Mouse (Mus musculus) sigmoid colon, adult 10 weeks (tissue): ENCODE results near the gene Nudt11. TPM values are rescaled to one million over a fixed set of nuclear protein-coding genes. Genes with fewer than 3 reads are reported as not detected.

Source experiments
- polyA plus RNA-seq: library from polyadenylated mRNA; stranded (reverse); fragments of 350-450 nt; fragmentation: Illumina TruSeq; extraction: RNeasy Lipid Tissue Mini Kit (QIAGEN cat#74804); gene quantifications from one replicate; pipeline ENCODE4 v1.2.3, GENCODE M21; 2014; ENCODE audit warnings: low read depth, low replicate concordance

Gene Nudt11
- 3.0 TPM for polyA plus RNA-seq

DNA sequence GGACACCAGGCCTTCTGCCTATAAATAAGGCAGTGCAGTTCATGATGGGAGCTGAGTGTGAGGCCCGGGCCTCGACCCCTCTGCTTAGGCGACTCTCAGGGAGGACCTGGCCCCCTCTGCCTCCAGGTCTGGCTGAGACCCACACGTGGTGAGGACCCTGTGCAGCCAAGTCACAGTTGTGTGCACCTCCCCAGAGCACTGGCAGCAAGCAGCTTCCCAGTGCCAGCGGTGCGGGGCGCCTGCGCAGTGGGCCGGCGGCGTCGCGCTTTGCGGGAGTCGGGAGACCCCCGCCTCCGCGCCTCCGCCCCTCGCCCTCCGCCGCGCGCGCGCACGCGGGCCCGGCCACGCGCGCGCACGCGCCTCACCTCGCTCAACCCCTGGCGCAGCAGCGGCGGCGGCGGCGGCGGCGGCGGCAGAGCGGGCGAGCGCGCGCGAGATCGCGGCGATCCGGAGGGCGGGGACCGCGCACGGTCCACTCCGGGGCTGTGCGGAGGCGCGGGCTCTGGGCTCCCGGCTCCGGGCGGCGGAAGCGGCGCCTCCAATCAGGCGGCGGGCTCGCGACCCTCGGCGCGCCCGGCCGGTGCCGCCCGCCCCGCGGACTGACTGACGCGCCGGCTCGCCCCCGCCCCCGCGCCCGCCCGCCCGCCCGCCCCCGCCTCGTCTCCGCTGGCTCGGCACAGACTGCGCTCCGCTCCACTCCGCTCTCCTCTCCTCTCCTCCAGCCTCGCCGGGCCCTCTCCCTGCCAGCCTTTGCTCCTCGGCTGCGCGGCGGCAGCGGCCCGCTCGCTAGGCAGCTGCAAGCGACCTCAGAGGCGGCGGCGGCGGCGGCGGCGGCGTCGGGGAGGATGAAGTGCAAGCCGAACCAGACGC, at the start of gene Nudt11:
Gene Nudt11, plus strand, starts transcription at position 388 of the 870 bp plus-strand sequence.

DNA sequence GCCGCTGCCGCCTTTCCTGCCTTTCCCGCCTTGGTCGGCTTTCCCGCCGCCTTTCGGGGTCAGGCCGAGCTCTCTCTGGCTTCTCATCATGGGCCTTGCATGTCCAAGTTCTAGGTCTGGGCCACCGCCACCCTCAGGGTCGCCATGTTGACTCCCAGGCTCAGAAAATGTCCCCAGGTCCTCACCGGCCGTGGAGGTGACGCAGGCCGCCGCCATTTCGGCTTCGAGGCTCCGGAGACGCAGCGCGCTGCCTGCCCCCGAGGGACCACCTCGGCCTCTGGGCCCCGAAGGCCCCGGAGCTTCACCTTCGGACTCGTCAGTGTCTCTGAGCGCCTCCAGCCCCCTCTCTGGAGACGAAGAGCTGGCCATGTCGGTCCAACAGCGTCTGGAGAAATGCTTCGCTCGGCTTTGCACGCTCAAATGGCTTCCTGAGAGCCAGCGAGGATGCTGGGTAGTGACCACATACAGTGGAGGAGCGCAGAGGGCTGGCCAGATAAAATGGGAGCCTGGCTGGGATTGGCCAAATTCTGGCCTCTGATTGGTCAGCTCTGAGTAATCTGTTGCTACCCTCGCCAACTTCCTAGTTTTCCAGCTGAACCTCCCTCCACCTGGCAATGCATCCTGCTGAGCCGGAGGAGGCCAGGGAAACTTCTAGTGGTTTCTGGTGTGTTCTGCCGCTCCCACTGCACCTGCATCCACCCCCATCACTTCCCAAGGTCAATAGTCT, 35.9 kb downstream of the Nudt11 start, which contains the start of gene AU022751:
Gene AU022751, minus strand, starts transcription at position 466 of the 727 bp plus-strand sequence.

Other genes starting within 250 kb of the Nudt11 start
- gene AU022751, start 36.0 kb downstream of the Nudt11 start, polyA plus RNA-seq: not detected
- gene Nudt10, start 125.6 kb downstream of the Nudt11 start, polyA plus RNA-seq: 5.5 TPM